Mouse (Mus musculus): ENCODE results near the gene Vldlr.
A peak's percentile ranks its signal among the peaks of the same experiment; 100 is the strongest.

Vldlr gene

GRCm38 (mm10) chr19:27239913-27240312 is 23.6 kb downstream of the Vldlr start:
- DNase-seq: no peak

GRCm38 (mm10) chr19:27243527-27243926 is 27.2 kb downstream of the Vldlr start:
- peak; percentile 36 for DNase-seq

GRCm38 (mm10) chr19:27254756-27255155 is 38.5 kb downstream of the Vldlr start:
- peak; percentile 27 for DNase-seq

GRCm38 (mm10) chr19:27255678-27256077 is 39.4 kb downstream of the Vldlr start:
- DNase-seq: no peak

GRCm38 (mm10) chr19:27260102-27260501 is 43.8 kb downstream of the Vldlr start:
- DNase-seq: no peak

- DNase-seq: no peak
These were observed 44.5 kb downstream of the Vldlr start for GRCm38 (mm10) chr19:27260621-27261278.

GRCm38 (mm10) chr19:27262141-27262540 is 45.9 kb downstream of the Vldlr start:
- DNase-seq: no peak

GRCm38 (mm10) chr19:27273385-27273784 is 57.1 kb downstream of the Vldlr start:
- no peak for DNase-seq

- no peak for DNase-seq
These were observed 58.1 kb downstream of the Vldlr start for GRCm38 (mm10) chr19:27274382-27274781.

- DNase-seq: no peak
These were observed 62.9 kb downstream of the Vldlr start for GRCm38 (mm10) chr19:27279174-27279573.

Measured in kidney, postnatal 10 days (tissue).